8 mouse cellular contexts compared by ENCODE assay signal in the genomic region with DNA sequence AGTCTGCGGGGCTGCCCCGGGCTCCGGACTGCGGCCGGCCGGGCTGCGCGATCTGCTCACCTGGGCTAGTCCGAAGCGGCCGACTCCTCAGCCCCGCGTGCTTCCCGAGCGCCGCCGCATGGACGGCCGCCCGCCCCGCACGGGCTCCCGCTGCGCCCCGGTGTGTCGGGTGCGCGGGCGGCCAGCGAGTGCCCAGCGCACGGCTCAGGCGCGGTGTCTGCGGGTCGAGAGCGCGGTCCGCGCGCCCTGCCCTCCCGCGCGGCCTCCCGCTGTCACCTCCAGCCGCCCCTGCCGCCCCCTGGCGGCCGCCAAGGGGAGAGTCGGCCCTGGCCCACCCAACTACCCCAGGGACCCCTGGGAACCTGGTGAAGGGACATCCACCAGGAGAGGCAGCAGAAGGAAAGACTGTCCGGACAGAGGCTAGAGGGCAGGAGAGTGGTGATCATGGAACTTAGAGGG. TPM values are rescaled to one million over a fixed set of nuclear protein-coding genes. Genes with fewer than 3 reads are reported as not detected.
DNase-seq lines count a peak whose midpoint lies in the region; ATAC-seq and TF ChIP-seq lines count a peak whose summit lies in the region.

A gene (minus strand): TSS at position 241 of the 459 bp plus-strand sequence.

- peak within 1 kb of the TSS; percentile 63 for H3K4me3 ChIP-seq in embryonic facial prominence, embryonic 12.5 days
- peak within 1 kb of the TSS; percentile 69 to 81 for H3K4me3 ChIP-seq in heart, embryonic 14.5 days (ENCODE audit: control insufficient read depth in 1 of 2, insufficient read depth in 1 of 2, low read depth in 1 of 2, low read length in 2 of 2)
- peak within 1 kb of the TSS; percentile 54 for H3K4me3 ChIP-seq in lung, adult 2 months (replicated peaks; ENCODE audit: extremely low read depth, low read depth, low read length)
- H3K4me3 ChIP-seq in neural tube, embryonic 15.5 days (replicated peaks), result peak within 1 kb of the TSS; percentile 51

- H3K36me3 ChIP-seq in embryonic facial prominence, embryonic 12.5 days, result no peaks in the 10 kb centered on the region
- H3K36me3 ChIP-seq in heart, embryonic 14.5 days (ENCODE audit: control insufficient read depth, insufficient read depth, low read length), result no peaks in the 10 kb centered on the region
- no peaks in the 10 kb centered on the region for H3K36me3 ChIP-seq in neural tube, embryonic 15.5 days

- 0% methylated on average over 36 of the region's 51 CpGs for WGBS in embryonic facial prominence, embryonic 12.5 days
- WGBS in heart, embryonic 14.5 days, result 3% methylated on average over 24 of the region's 51 CpGs
- under 1% methylated on average over 51 of the region's 51 CpGs for WGBS in lung, adult 2 months
- WGBS in neural tube, embryonic 15.5 days, result under 1% methylated on average over 29 of the region's 51 CpGs

- peak; percentile 28; the same call in 1 of the 2 replicates for TF ChIP-seq CTCF in lung, adult 2 months (IDR thresholded peaks at IDR 0.05; ENCODE audit: insufficient read depth, low read length)

- H3K4me1 ChIP-seq in embryonic facial prominence, embryonic 12.5 days, result peaks cover 37% of the 10 kb centered on the region
- peaks cover 34 to 43% of the 10 kb centered on the region in 2 experiments for H3K4me1 ChIP-seq in heart, embryonic 14.5 days (ENCODE audit: control insufficient read depth in 2 of 2, insufficient read depth in 2 of 2, low read length in 2 of 2)
- H3K4me1 ChIP-seq in lung, adult 2 months (ENCODE audit: control insufficient read depth, insufficient read depth, low read length), result 0 out of 2 replicates have a peak, but pooled peaks cover 3% of the 10 kb centered on the region
- H3K4me1 ChIP-seq in neural tube, embryonic 15.5 days, result peaks cover 52% of the 10 kb centered on the region

- no peak within 1 kb of the TSS for H3K27ac ChIP-seq in embryonic facial prominence, embryonic 12.5 days
- H3K27ac ChIP-seq in heart, embryonic 14.5 days (replicated peaks in 1 of 2; ENCODE audit: control insufficient read depth in 1 of 2, insufficient read depth in 1 of 2, low read depth in 2 of 2, low read length in 2 of 2), result no peak within 1 kb of the TSS; a peak in 1 of 4 replicates
- no peak within 1 kb of the TSS for H3K27ac ChIP-seq in neural tube, embryonic 15.5 days (replicated peaks)

- H3K27me3 ChIP-seq in embryonic facial prominence, embryonic 12.5 days, result peaks cover 31% of the 10 kb centered on the region
- peaks cover 12% of the 10 kb centered on the region for H3K27me3 ChIP-seq in heart, embryonic 14.5 days (ENCODE audit: control insufficient read depth, insufficient read depth, low read length)
- H3K27me3 ChIP-seq in neural tube, embryonic 15.5 days (replicated peaks), result 0 out of 2 replicates have a peak, but pooled peaks cover 11% of the 10 kb centered on the region

- peak within 1 kb of the TSS; percentile 90 for H3K4me2 ChIP-seq in embryonic facial prominence, embryonic 12.5 days (replicated peaks)
- peak within 1 kb of the TSS; percentile 96 for H3K4me2 ChIP-seq in heart, embryonic 14.5 days (ENCODE audit: low read length)
- peak within 1 kb of the TSS; percentile 85 for H3K4me2 ChIP-seq in neural tube, embryonic 15.5 days

- no peak for TF ChIP-seq POLR2A in lung, adult 2 months (IDR thresholded peaks at IDR 0.05; ENCODE audit: borderline replicate concordance, extremely low read depth, low read depth, low read length)

- ATAC-seq in embryonic facial prominence, embryonic 12.5 days (ENCODE audit: insufficient number of reproducible peaks, insufficient read depth, low FRiP score, low TSS enrichment), result peak; percentile 28; the same call in 1 of the 2 replicates
- peak; percentile 64 for ATAC-seq in heart, embryonic 14.5 days (ENCODE audit: insufficient number of reproducible peaks, insufficient read depth, low FRiP score, low read depth)
- 0 out of 2 replicates have a peak, but pooled peaks have one; percentile 22 for ATAC-seq in neural tube, embryonic 15.5 days (ENCODE audit: low FRiP score)

- peak; percentile 33 to 41 for DNase-seq in B cell, adult 2 months
- peak; percentile 76 for DNase-seq in adrenal gland, postnatal 14 days
- DNase-seq in kidney, postnatal 10 days, result peak; percentile 81
- DNase-seq in lung, adult 2 months, result peak; percentile 76
- DNase-seq in urinary bladder, postnatal 36 days (ENCODE audit: low spot score in 2 of 2), result peak; percentile 51 to 71

- peak within 1 kb of the TSS; percentile 66 for H3K9ac ChIP-seq in embryonic facial prominence, embryonic 12.5 days
- peak within 1 kb of the TSS; percentile 82 for H3K9ac ChIP-seq in heart, embryonic 14.5 days (ENCODE audit: low read length)
- H3K9ac ChIP-seq in neural tube, embryonic 15.5 days (replicated peaks), result peak within 1 kb of the TSS; percentile 46

- no peaks in the 10 kb centered on the region for H3K9me3 ChIP-seq in embryonic facial prominence, embryonic 12.5 days
- no peaks in the 10 kb centered on the region for H3K9me3 ChIP-seq in heart, embryonic 14.5 days (ENCODE audit: control insufficient read depth, low read length)
- H3K9me3 ChIP-seq in neural tube, embryonic 15.5 days (replicated peaks), result no peaks in the 10 kb centered on the region

RNA-seq across cellular contexts. Expression of the gene that starts here (rescaled TPM):
- 7.7 and 11.2 TPM in 2 replicates for total RNA-seq in adrenal gland, postnatal 14 days (2021)
- polyA plus RNA-seq in embryonic facial prominence, embryonic 12.5 days (2016; fragmentation: Nextera tagmentation; extraction: Ambion mirVana), result 12.3 and 13.3 TPM in 2 replicates
- polyA plus RNA-seq in heart, embryonic 14.5 days (2014; fragmentation: Nextera tagmentation; extraction: Ambion mirVana), result 9.4 and 9.5 TPM in 2 replicates
- polyA plus RNA-seq in lung, adult 2 months (2012; rRNA removed), result 27.2 and 28.1 TPM in 2 replicates
- polyA plus RNA-seq in neural tube, embryonic 15.5 days (2015; fragmentation: Nextera tagmentation; extraction: Ambion mirVana), result 6.8 and 7.9 TPM in 2 replicates
